Mouse (Mus musculus): ENCODE measurements around the gene 1700034J05Rik. TPM values are rescaled to one million over a fixed set of nuclear protein-coding genes. Genes with fewer than 3 reads are reported as not detected.

The 1700034J05Rik gene
- polyA plus RNA-seq, 1 experiment from 2014 or later = not detected

GRCm38 (mm10) chr6:146941505-146942275, 12.5 kb downstream of the 1700034J05Rik start:
- no peak for ATAC-seq (ENCODE audit: low FRiP score)
- H3K9ac ChIP-seq = no peak overlapping the region

GRCm38 (mm10) chr6:146939026-146939425, 15.2 kb downstream of the 1700034J05Rik start:
- no peaks in the 10 kb centered on the region for H3K27me3 ChIP-seq
- no peak for ATAC-seq (ENCODE audit: low FRiP score)
- WGBS = 92% methylated on average over 8 of the region's 8 CpGs

More at GRCm38 (mm10) chr6:146941505-146942275, 12.5 kb downstream of the 1700034J05Rik start:
- H3K4me2 ChIP-seq = no peak overlapping the region
- no peaks in the 10 kb centered on the region for H3K36me3 ChIP-seq
- no peaks in the 10 kb centered on the region for H3K4me1 ChIP-seq (replicated peaks)
- H3K27me3 ChIP-seq = no peaks in the 10 kb centered on the region
- no peak overlapping the region for H3K4me3 ChIP-seq
- no peak overlapping the region for H3K27ac ChIP-seq
- WGBS = 85% methylated on average over 7 of the region's 7 CpGs
- no peaks in the 10 kb centered on the region for H3K9me3 ChIP-seq

GRCm38 (mm10) chr6:146935957-146936356, 18.3 kb downstream of the 1700034J05Rik start:
- Histone ChIP-seq H3K9me3 (no peaks in the 10 kb centered on the region), H3K27me3 (no peaks in the 10 kb centered on the region), H3K4me2 (no peak overlapping the region), H3K27ac (no peak overlapping the region), H3K4me3 (no peak overlapping the region), H3K9ac (no peak overlapping the region), H3K4me1 (replicated peaks) (no peaks in the 10 kb centered on the region), H3K36me3 (no peaks in the 10 kb centered on the region)
- WGBS = 81% methylated on average over 6 of the region's 6 CpGs
- no peak for ATAC-seq (ENCODE audit: low FRiP score)

More at GRCm38 (mm10) chr6:146939026-146939425, 15.2 kb downstream of the 1700034J05Rik start:
- Histone ChIP-seq H3K9me3 (no peaks in the 10 kb centered on the region), H3K9ac (no peak overlapping the region), H3K4me1 (replicated peaks) (no peaks in the 10 kb centered on the region), H3K36me3 (no peaks in the 10 kb centered on the region), H3K27ac (no peak overlapping the region), H3K4me3 (no peak overlapping the region), H3K4me2 (no peak overlapping the region)

GRCm38 (mm10) chr6:146933123-146933522, 21.1 kb downstream of the 1700034J05Rik start:
- 81% methylated on average over 6 of the region's 6 CpGs for WGBS
- no peak overlapping the region; the same call in 1 of the 2 replicates for H3K27ac ChIP-seq
- no peak for ATAC-seq (ENCODE audit: low FRiP score)

GRCm38 (mm10) chr6:146929031-146929430, 25.2 kb downstream of the 1700034J05Rik start:
- Histone ChIP-seq H3K4me2 (no peak overlapping the region), H3K9me3 (no peaks in the 10 kb centered on the region), H3K36me3 (no peaks in the 10 kb centered on the region), H3K9ac (no peak overlapping the region), H3K27me3 (no peaks in the 10 kb centered on the region), H3K27ac (no peak overlapping the region), H3K4me3 (no peak overlapping the region), H3K4me1 (replicated peaks) (peaks cover 8% of the 10 kb centered on the region)
- 39% methylated on average over 2 of the region's 2 CpGs for WGBS
- no peak for ATAC-seq (ENCODE audit: low FRiP score)

More at GRCm38 (mm10) chr6:146933123-146933522, 21.1 kb downstream of the 1700034J05Rik start:
- Histone ChIP-seq H3K4me1 (replicated peaks) (peaks cover 5% of the 10 kb centered on the region; the same call in 1 of the 2 replicates), H3K4me3 (no peak overlapping the region), H3K4me2 (no peak overlapping the region), H3K9ac (no peak overlapping the region), H3K9me3 (no peaks in the 10 kb centered on the region), H3K36me3 (no peaks in the 10 kb centered on the region), H3K27me3 (no peaks in the 10 kb centered on the region)

GRCm38 (mm10) chr6:146928108-146928507, 26.1 kb downstream of the 1700034J05Rik start:
- no peak overlapping the region for H3K27ac ChIP-seq
- no peak overlapping the region for H3K9ac ChIP-seq
- H3K27me3 ChIP-seq = no peaks in the 10 kb centered on the region
- no peaks in the 10 kb centered on the region for H3K36me3 ChIP-seq
- peaks cover 8% of the 10 kb centered on the region for H3K4me1 ChIP-seq (replicated peaks)
- H3K9me3 ChIP-seq = no peaks in the 10 kb centered on the region
- no peak overlapping the region for H3K4me2 ChIP-seq
- ATAC-seq (ENCODE audit: low FRiP score) = no peak
- no peak overlapping the region for H3K4me3 ChIP-seq
- 55% methylated on average over 3 of the region's 3 CpGs for WGBS

- no peaks in the 10 kb centered on the region for H3K27me3 ChIP-seq
- no peaks in the 10 kb centered on the region for H3K9me3 ChIP-seq
- no peak overlapping the region for H3K4me3 ChIP-seq
- ATAC-seq (ENCODE audit: low FRiP score) = no peak
- peaks cover 8% of the 10 kb centered on the region for H3K4me1 ChIP-seq (replicated peaks)
- no peak overlapping the region for H3K9ac ChIP-seq
- no peak overlapping the region for H3K4me2 ChIP-seq
- H3K36me3 ChIP-seq = no peaks in the 10 kb centered on the region
- no peak overlapping the region for H3K27ac ChIP-seq
- WGBS = 86% methylated on average over 5 of the region's 5 CpGs
These were observed 27.7 kb downstream of the 1700034J05Rik start for GRCm38 (mm10) chr6:146926415-146926980.

- 0 out of 2 replicates have a peak, but pooled peaks cover 2% of the 10 kb centered on the region for H3K4me1 ChIP-seq (replicated peaks)
- H3K27ac ChIP-seq = no peak overlapping the region
- no peaks in the 10 kb centered on the region for H3K36me3 ChIP-seq
- no peak overlapping the region for H3K4me3 ChIP-seq
- no peak overlapping the region for H3K4me2 ChIP-seq
- WGBS = 88% methylated on average over 6 of the region's 6 CpGs
- H3K9ac ChIP-seq = no peak overlapping the region
- no peaks in the 10 kb centered on the region for H3K9me3 ChIP-seq
- H3K27me3 ChIP-seq = no peaks in the 10 kb centered on the region
- ATAC-seq (ENCODE audit: low FRiP score) = no peak
These were observed 35.9 kb downstream of the 1700034J05Rik start for GRCm38 (mm10) chr6:146918341-146918740.

GRCm38 (mm10) chr6:146917396-146917795, 36.8 kb downstream of the 1700034J05Rik start:
- H3K9me3 ChIP-seq = no peaks in the 10 kb centered on the region
- H3K9ac ChIP-seq = no peak overlapping the region
- H3K4me1 ChIP-seq (replicated peaks) = peaks cover 9% of the 10 kb centered on the region
- whole genome bisulfite sequencing = 86% methylated on average over 3 of the region's 3 CpGs
- H3K27me3 ChIP-seq = no peaks in the 10 kb centered on the region
- H3K36me3 ChIP-seq = no peaks in the 10 kb centered on the region
- H3K4me2 ChIP-seq = no peak overlapping the region
- H3K27ac ChIP-seq = no peak overlapping the region
- no peak overlapping the region for H3K4me3 ChIP-seq
- ATAC-seq (ENCODE audit: low FRiP score) = no peak

GRCm38 (mm10) chr6:146915808-146916207, 38.4 kb downstream of the 1700034J05Rik start:
- WGBS = 84% methylated on average over 1 of the region's 1 CpGs
- H3K27ac ChIP-seq = no peak overlapping the region
- H3K27me3 ChIP-seq = no peaks in the 10 kb centered on the region
- H3K36me3 ChIP-seq = no peaks in the 10 kb centered on the region
- no peak overlapping the region for H3K4me2 ChIP-seq
- H3K4me3 ChIP-seq = no peak overlapping the region
- H3K9ac ChIP-seq = no peak overlapping the region
- ATAC-seq (ENCODE audit: low FRiP score) = no peak
- no peaks in the 10 kb centered on the region for H3K9me3 ChIP-seq
- peaks cover 9% of the 10 kb centered on the region for H3K4me1 ChIP-seq (replicated peaks)

- Histone ChIP-seq H3K4me3 (no peak overlapping the region), H3K36me3 (no peaks in the 10 kb centered on the region), H3K9ac (no peak overlapping the region), H3K9me3 (no peaks in the 10 kb centered on the region), H3K27me3 (no peaks in the 10 kb centered on the region), H3K4me1 (replicated peaks) (peaks cover 9% of the 10 kb centered on the region), H3K27ac (no peak overlapping the region), H3K4me2 (no peak overlapping the region)
- no peak for ATAC-seq (ENCODE audit: low FRiP score)
- 70% methylated on average over 4 of the region's 4 CpGs for WGBS
These were observed 40.6 kb downstream of the 1700034J05Rik start for GRCm38 (mm10) chr6:146913489-146914198.

GRCm38 (mm10) chr6:146912835-146913488, 41.3 kb downstream of the 1700034J05Rik start:
- Histone ChIP-seq H3K27ac (no peak overlapping the region), H3K36me3 (no peaks in the 10 kb centered on the region), H3K27me3 (no peaks in the 10 kb centered on the region), H3K9me3 (no peaks in the 10 kb centered on the region), H3K9ac (no peak overlapping the region), H3K4me3 (no peak overlapping the region), H3K4me1 (replicated peaks) (peaks cover 9% of the 10 kb centered on the region), H3K4me2 (no peak overlapping the region)
- no peak for ATAC-seq (ENCODE audit: low FRiP score)
- 8% methylated on average over 3 of the region's 3 CpGs for WGBS
